Mouse (Mus musculus): ENCODE measurements around the gene Syn3.

DNA sequence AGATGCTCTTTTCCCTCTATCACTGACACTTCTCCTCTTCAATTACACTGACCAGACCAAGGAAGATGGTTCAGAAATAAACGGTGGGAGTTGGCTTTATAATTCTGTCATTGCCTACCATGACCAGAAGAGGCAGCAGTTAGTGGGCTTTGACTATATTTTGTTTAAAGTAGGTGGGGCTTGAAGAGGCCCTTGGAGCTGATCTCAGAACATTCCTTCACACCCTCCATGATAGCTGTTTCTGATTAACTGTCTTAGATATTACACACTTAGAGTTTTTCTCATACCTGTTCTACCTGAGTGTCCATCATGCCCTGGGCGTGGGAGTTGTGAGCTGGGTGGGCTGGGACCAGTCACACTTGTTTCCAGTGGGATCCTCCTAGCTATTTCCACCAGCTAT is 170.0 kb downstream of the Syn3 start:
- TF ChIP-seq FLI1 (IDR thresholded peaks at IDR 0.05; ENCODE audit: low read length) (no peak), GATA1 (IDR thresholded peaks at IDR 0.05; ENCODE audit: borderline replicate concordance, low read length) (no peak)
